Mouse (Mus musculus): ENCODE measurements around the gene Cyth1. TPM values are rescaled to one million over a fixed set of nuclear protein-coding genes. Genes with fewer than 3 reads are reported as not detected.

Cyth1 gene
- total and polyA plus RNA-seq, 2 experiments from 2014 or later = 23.7 to 64.1 TPM

GRCm38 (mm10) chr11:118192973-118193372, 55.4 kb downstream of the Cyth1 start:
- Histone ChIP-seq H3K27me3 (ENCODE audit: insufficient read depth, low read length) (no peaks in the 10 kb centered on the region), H3K27ac (ENCODE audit: low read depth, low read length) (no peak overlapping the region), H3K4me3 (ENCODE audit: low read depth, low read length) (no peak overlapping the region), H3K9ac (no peak overlapping the region), H3K4me1 (ENCODE audit: insufficient read depth) (peaks cover 15% of the 10 kb centered on the region), H3K4me2 (ENCODE audit: low read depth) (no peak overlapping the region), H3K36me3 (ENCODE audit: insufficient read depth) (peaks cover 37% of the 10 kb centered on the region), H3K9me3 (ENCODE audit: low read length) (no peaks in the 10 kb centered on the region)
- no peak for ATAC-seq
- TF ChIP-seq CTCF (IDR thresholded peaks at IDR 0.05; ENCODE audit: low read depth) = no peak
- WGBS = 92% methylated on average over 5 of the region's 5 CpGs
- no peak for DNase-seq

DNA sequence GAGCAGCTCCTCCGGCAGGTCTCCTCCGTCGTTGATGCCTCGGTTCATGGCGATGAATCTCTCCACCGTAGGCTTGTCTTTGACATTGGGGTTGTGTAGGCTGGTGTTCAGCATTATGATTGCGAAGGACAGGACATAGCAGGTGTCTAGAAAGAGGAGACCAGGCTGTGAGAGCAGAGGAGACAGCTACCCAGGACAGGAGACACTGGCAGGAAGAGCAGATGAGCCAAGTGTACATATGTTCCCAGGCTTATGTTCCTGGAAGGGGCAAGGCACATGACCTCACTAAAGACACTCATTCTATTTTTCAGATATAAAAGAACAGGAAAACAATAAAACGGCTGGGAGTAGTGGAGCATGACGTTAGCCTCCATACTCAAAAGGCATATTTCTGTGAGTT, 65.6 kb downstream of the Cyth1 start:
- H3K36me3 ChIP-seq (ENCODE audit: insufficient read depth) = peaks cover 83% of the 10 kb centered on the region
- no peak for TF ChIP-seq CTCF (IDR thresholded peaks at IDR 0.05; ENCODE audit: low read depth)
- no peak for DNase-seq
- no peak for ATAC-seq
- H3K4me2 ChIP-seq (ENCODE audit: low read depth) = no peak overlapping the region
- H3K27me3 ChIP-seq (ENCODE audit: insufficient read depth, low read length) = no peaks in the 10 kb centered on the region
- no peaks in the 10 kb centered on the region for H3K9me3 ChIP-seq (ENCODE audit: low read length)
- 88% methylated on average over 9 of the region's 9 CpGs for WGBS
- H3K27ac ChIP-seq (ENCODE audit: low read depth, low read length) = no peak overlapping the region
- no peak overlapping the region; the same call in 1 of the 2 replicates for H3K9ac ChIP-seq
- no peaks in the 10 kb centered on the region for H3K4me1 ChIP-seq (ENCODE audit: insufficient read depth)
- no peak overlapping the region for H3K4me3 ChIP-seq (ENCODE audit: low read depth, low read length)

- DNase-seq = no peak
- TF ChIP-seq CTCF (IDR thresholded peaks at IDR 0.05; ENCODE audit: low read depth) = no peak
Measured at GRCm38 (mm10) chr11:118182353-118182752, 66.0 kb downstream of the Cyth1 start.

DNA sequence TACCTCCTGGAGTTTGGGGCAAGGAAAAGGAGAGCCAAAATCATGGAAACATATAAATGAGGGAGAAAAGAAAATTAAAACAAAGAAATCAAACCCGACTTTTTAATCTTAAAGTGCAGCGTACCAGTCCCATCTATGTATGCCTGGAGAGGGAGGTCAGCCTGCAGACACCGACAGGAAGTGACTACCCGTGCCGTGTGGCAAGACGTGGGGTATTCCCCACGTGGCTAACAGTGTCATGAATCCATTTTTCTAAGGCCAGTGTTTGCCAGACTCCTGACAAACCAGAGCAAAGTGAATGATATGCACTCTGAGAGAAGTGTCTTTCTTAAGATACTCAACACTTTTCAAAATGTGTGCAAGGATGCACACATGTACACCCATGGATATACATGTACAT, 68.2 kb downstream of the Cyth1 start:
- ATAC-seq (no peak), DNase-seq (no peak)
- Histone ChIP-seq H3K9ac (no peak overlapping the region), H3K36me3 (ENCODE audit: insufficient read depth) (peaks cover 91% of the 10 kb centered on the region), H3K27ac (ENCODE audit: low read depth, low read length) (no peak overlapping the region), H3K27me3 (ENCODE audit: insufficient read depth, low read length) (no peaks in the 10 kb centered on the region), H3K4me1 (ENCODE audit: insufficient read depth) (no peaks in the 10 kb centered on the region), H3K9me3 (ENCODE audit: low read length) (no peaks in the 10 kb centered on the region), H3K4me2 (ENCODE audit: low read depth) (no peak overlapping the region), H3K4me3 (ENCODE audit: low read depth, low read length) (no peak overlapping the region)
- no peak for TF ChIP-seq CTCF (IDR thresholded peaks at IDR 0.05; ENCODE audit: low read depth)
- WGBS = 85% methylated on average over 7 of the region's 7 CpGs

More at GRCm38 (mm10) chr11:118182353-118182752, 66.0 kb downstream of the Cyth1 start:
- no peak overlapping the region for H3K4me3 ChIP-seq (ENCODE audit: low read depth, low read length)
- peaks cover 83% of the 10 kb centered on the region for H3K36me3 ChIP-seq (ENCODE audit: insufficient read depth)
- WGBS = 85% methylated on average over 4 of the region's 4 CpGs
- H3K27me3 ChIP-seq (ENCODE audit: insufficient read depth, low read length) = no peaks in the 10 kb centered on the region
- H3K9ac ChIP-seq = no peak overlapping the region; the same call in 1 of the 2 replicates
- no peaks in the 10 kb centered on the region for H3K9me3 ChIP-seq (ENCODE audit: low read length)
- H3K4me1 ChIP-seq (ENCODE audit: insufficient read depth) = no peaks in the 10 kb centered on the region
- no peak for ATAC-seq
- no peak overlapping the region for H3K4me2 ChIP-seq (ENCODE audit: low read depth)
- peak overlapping the region; percentile 21; the same call in 1 of the 2 replicates for H3K27ac ChIP-seq (ENCODE audit: low read depth, low read length)

DNA sequence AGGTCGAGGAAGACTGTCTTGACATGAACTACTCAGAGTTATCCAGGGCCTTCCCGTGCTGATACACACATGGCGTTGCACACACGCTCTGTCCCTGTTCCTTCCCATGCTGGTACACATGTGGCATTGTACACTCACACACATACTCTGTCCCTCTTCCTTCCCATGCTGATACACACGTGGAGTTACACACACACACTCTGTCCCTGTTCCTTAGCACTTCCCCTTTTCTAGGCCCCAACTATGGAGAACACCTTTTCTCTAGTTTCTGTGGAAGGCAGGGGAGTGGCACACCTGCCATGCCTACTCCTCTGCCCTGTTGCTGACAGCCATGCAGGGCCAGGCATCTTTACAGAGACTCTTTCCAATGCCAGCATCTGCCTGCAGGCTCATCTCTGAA, 70.2 kb downstream of the Cyth1 start:
- H3K27ac ChIP-seq (ENCODE audit: low read depth, low read length) = no peak overlapping the region
- 87% methylated on average over 5 of the region's 5 CpGs for WGBS
- H3K4me2 ChIP-seq (ENCODE audit: low read depth) = no peak overlapping the region
- DNase-seq (no peak), ATAC-seq (no peak)
- H3K27me3 ChIP-seq (ENCODE audit: insufficient read depth, low read length) = no peaks in the 10 kb centered on the region
- no peak for TF ChIP-seq CTCF (IDR thresholded peaks at IDR 0.05; ENCODE audit: low read depth)
- no peak overlapping the region for H3K4me3 ChIP-seq (ENCODE audit: low read depth, low read length)
- H3K4me1 ChIP-seq (ENCODE audit: insufficient read depth) = no peaks in the 10 kb centered on the region
- H3K9me3 ChIP-seq (ENCODE audit: low read length) = no peaks in the 10 kb centered on the region
- H3K9ac ChIP-seq = no peak overlapping the region
- peaks cover 74% of the 10 kb centered on the region for H3K36me3 ChIP-seq (ENCODE audit: insufficient read depth)

- WGBS = 86% methylated on average over 7 of the region's 7 CpGs
Measured at GRCm38 (mm10) chr11:118174752-118175151, 73.6 kb downstream of the Cyth1 start.

GRCm38 (mm10) chr11:118172768-118173167, 75.6 kb downstream of the Cyth1 start:
- Histone ChIP-seq H3K4me3 (ENCODE audit: low read depth, low read length) (no peak overlapping the region), H3K36me3 (ENCODE audit: insufficient read depth) (peaks cover 59% of the 10 kb centered on the region), H3K9me3 (ENCODE audit: low read length) (no peaks in the 10 kb centered on the region), H3K27ac (ENCODE audit: low read depth, low read length) (no peak overlapping the region), H3K4me1 (ENCODE audit: insufficient read depth) (no peaks in the 10 kb centered on the region), H3K4me2 (ENCODE audit: low read depth) (no peak overlapping the region), H3K9ac (no peak overlapping the region), H3K27me3 (ENCODE audit: insufficient read depth, low read length) (no peaks in the 10 kb centered on the region)
- 74% methylated on average over 5 of the region's 5 CpGs for WGBS
- DNase-seq (no peak), ATAC-seq (no peak)
- no peak for TF ChIP-seq CTCF (IDR thresholded peaks at IDR 0.05; ENCODE audit: low read depth)

More at GRCm38 (mm10) chr11:118174752-118175151, 73.6 kb downstream of the Cyth1 start:
- no peak overlapping the region for H3K9ac ChIP-seq
- H3K9me3 ChIP-seq (ENCODE audit: low read length) = no peaks in the 10 kb centered on the region
- H3K4me1 ChIP-seq (ENCODE audit: insufficient read depth) = no peaks in the 10 kb centered on the region
- DNase-seq = no peak
- no peaks in the 10 kb centered on the region for H3K27me3 ChIP-seq (ENCODE audit: insufficient read depth, low read length)
- no peak for TF ChIP-seq CTCF (IDR thresholded peaks at IDR 0.05; ENCODE audit: low read depth)
- no peak for ATAC-seq
- H3K36me3 ChIP-seq (ENCODE audit: insufficient read depth) = peaks cover 57% of the 10 kb centered on the region
- no peak overlapping the region for H3K4me2 ChIP-seq (ENCODE audit: low read depth)
- H3K4me3 ChIP-seq (ENCODE audit: low read depth, low read length) = no peak overlapping the region
- no peak overlapping the region for H3K27ac ChIP-seq (ENCODE audit: low read depth, low read length)
